Mouse (Mus musculus) cerebellum, adult 2 months (tissue): Measurements from ENCODE around the gene Pla2g12a.

Experiments used
- CTCF ChIP-seq: fragments of 200-500 bp; IDR thresholded peaks from 2 replicates; pipeline ENCODE4 v1.5.1; 2011; ENCODE audit warnings: low read depth, mild to moderate bottlenecking, control low read depth, low read length, moderate library complexity, borderline replicate concordance; ENCODE audit not compliant: insufficient read depth
- POLR2A ChIP-seq: fragments of 200-500 bp; IDR thresholded peaks from 2 replicates; pipeline ENCODE4 v1.6.1; 2011; ENCODE audit warnings: low read length, control low read depth, borderline replicate concordance; ENCODE audit not compliant: insufficient read depth

GRCm38 (mm10) chr3:129835388-129835934, 42.9 kb upstream of the Pla2g12a start, which contains the start of gene Cfi:
- TF ChIP-seq POLR2A (no peak), CTCF (no peak)
